Mouse (Mus musculus) neutrophil, adult 5-6 weeks (primary cell): ENCODE results near the gene Gpbp1l1. TPM values are rescaled to one million over a fixed set of nuclear protein-coding genes. Genes with fewer than 3 reads are reported as not detected.

Experiments used
- ATAC-seq: fragments of 151-379, 151-347 bp; 2 replicates; pipeline ENCODE4 v1.8.0; 2017; ENCODE audit warnings: mild to moderate bottlenecking, moderate TSS enrichment; ENCODE audit not compliant: insufficient number of reproducible peaks, poor library complexity, low FRiP score, severe bottlenecking; ENCODE audit errors: extremely low read depth
- total RNA-seq: library from RNA; stranded (forward); fragments of 200-1000 nt; gene quantifications from 2 replicates; pipeline ENCODE4 v1.2.3, GENCODE M21; 2017

The Gpbp1l1 gene
- total RNA-seq, 1 experiment from 2014 or later, result 300 TPM

DNA sequence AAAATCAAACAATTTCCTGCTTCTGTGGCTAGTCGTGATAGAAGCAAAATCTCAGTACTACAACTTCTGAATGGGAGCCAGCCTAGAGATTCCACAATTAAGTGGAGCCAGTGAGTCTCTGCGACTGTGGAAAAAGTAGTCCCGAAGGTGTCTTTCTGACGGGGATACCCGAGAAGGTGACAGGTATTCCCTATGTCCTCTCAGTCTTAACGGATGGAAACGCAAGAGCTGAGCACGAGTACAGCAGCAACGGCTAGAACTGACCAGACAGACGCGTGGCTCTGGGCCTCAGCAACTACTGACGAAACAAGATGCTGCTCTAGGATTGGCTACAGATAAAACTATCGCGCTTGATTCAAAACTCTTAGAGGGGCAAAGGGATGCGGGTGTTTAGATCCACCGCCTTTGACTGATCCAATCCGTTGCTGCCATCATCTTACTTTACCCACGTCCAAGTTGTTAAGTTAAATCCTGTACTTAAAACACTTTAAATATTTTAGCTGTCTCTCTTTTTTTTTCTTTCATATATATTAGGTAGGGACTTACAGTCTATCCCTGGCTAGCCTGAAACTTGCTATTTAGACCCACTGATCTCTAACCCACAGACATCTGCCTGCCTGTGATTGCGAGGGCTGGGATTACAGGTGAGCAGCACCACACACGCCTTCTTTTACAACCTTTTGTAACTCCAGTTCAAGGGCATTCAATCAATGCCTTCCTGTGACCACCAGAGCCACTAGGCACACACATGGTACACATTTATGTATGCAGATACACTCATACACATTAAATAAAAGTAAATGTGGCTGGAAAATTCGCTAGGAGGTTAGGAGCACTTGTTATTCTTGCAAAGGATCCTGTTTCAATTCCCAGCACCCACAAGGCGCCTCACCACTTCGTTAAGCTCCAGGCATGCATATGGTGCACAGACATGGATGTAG lies 70.5 kb downstream of the Gpbp1l1 start, which contains the start of gene Nasp:
TSS of gene Nasp (minus strand) at position 220 of the 941 bp plus-strand sequence.
- peak; percentile 83 for ATAC-seq

GRCm38 (mm10) chr4:116635197-116635596 lies 77.7 kb downstream of the Gpbp1l1 start:
- ATAC-seq, result no peak

GRCm38 (mm10) chr4:116638821-116639220 lies 81.4 kb downstream of the Gpbp1l1 start:
- ATAC-seq, result no peak

GRCm38 (mm10) chr4:116642071-116642470 lies 84.6 kb downstream of the Gpbp1l1 start:
- ATAC-seq, result no peak

Other genes starting within 250 kb of the Gpbp1l1 start
- gene Mast2, start 93.5 kb upstream of the Gpbp1l1 start, total RNA-seq, result 8.1 and 9.0 TPM in 2 replicates
- gene Ipp, start 50.1 kb upstream of the Gpbp1l1 start, total RNA-seq, result 7.1 and 11.1 TPM in 2 replicates
- gene Tmem69, start 1.7 kb upstream of the Gpbp1l1 start, total RNA-seq, result 7.9 and 10.1 TPM in 2 replicates
- 7.2 and 14.2 TPM in 2 replicates for gene Ccdc17, start 39.0 kb downstream of the Gpbp1l1 start, total RNA-seq
- gene Nasp, start 70.3 kb downstream of the Gpbp1l1 start, total RNA-seq, result 88.5 and 105 TPM in 2 replicates
- gene Akr1a1, start 94.0 kb downstream of the Gpbp1l1 start, total RNA-seq, result 175 and 178 TPM in 2 replicates
- 56.9 and 58.1 TPM in 2 replicates for gene Prdx1, start 127.9 kb downstream of the Gpbp1l1 start, total RNA-seq
- 2.6 and 2.8 TPM in 2 replicates for gene Mmachc, start 150.7 kb downstream of the Gpbp1l1 start, total RNA-seq
- 17.4 and 18.3 TPM in 2 replicates for gene Ccdc163, start 150.9 kb downstream of the Gpbp1l1 start, total RNA-seq
- 9.3 and 14.5 TPM in 2 replicates for gene Tesk2, start 163.3 kb downstream of the Gpbp1l1 start, total RNA-seq
- gene Toe1, start 250.0 kb downstream of the Gpbp1l1 start, total RNA-seq, result 43.6 and 47.6 TPM in 2 replicates